Mouse (Mus musculus) fibroblast of lung, adult 2 months (primary cell): ENCODE measurements around the gene Itgb8.

Experiments
- DNase-seq: peaks from one replicate; pipeline ENCODE4 v3.0.0-alpha.2; 2011; ENCODE audit warnings: low read depth

Itgb8 gene

GRCm38 (mm10) chr12:119146031-119146430 lies 92.6 kb downstream of the Itgb8 start:
- no peak for DNase-seq

- peak; percentile 36 for DNase-seq
These were observed 100.7 kb downstream of the Itgb8 start for GRCm38 (mm10) chr12:119137946-119138345.

- DNase-seq = no peak
These were observed 125.0 kb downstream of the Itgb8 start for GRCm38 (mm10) chr12:119113522-119114135.

- no peak for DNase-seq
These were observed 128.5 kb downstream of the Itgb8 start for GRCm38 (mm10) chr12:119110091-119110490.
